Mouse (Mus musculus): ENCODE data around the gene Tap2.

DNA sequence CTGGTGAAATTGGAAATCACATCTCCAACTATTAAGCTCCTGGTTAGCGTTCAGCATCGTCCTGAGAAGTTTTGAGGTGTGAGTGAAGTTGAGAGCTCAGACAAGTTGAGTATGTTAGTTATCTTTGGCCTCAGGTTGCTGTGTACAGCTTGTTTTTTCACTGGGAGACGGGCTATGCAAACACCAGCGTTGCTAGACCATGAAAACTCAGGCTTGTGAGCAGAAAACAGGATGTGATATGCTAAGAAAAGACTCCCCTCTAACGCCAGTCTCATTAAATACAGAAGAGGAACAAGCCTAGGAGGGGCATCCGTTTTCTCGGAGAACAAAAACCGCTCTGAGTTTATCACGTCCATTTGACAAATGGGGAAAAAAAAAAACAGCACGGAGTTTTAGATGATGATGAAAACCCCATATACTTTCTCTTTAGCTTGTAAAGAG lies 36.3 kb downstream of the Tap2 start:
- TF ChIP-seq CTCF (IDR thresholded peaks at IDR 0.05; ENCODE audit: low read depth), result no peak
- TF ChIP-seq EP300 (optimal IDR thresholded peaks at IDR 0.05), result no peak

All from stomach, postnatal 0 days (tissue).